Mouse (Mus musculus): Measurements from ENCODE around the gene Kcnk1.

Gene Kcnk1

DNA sequence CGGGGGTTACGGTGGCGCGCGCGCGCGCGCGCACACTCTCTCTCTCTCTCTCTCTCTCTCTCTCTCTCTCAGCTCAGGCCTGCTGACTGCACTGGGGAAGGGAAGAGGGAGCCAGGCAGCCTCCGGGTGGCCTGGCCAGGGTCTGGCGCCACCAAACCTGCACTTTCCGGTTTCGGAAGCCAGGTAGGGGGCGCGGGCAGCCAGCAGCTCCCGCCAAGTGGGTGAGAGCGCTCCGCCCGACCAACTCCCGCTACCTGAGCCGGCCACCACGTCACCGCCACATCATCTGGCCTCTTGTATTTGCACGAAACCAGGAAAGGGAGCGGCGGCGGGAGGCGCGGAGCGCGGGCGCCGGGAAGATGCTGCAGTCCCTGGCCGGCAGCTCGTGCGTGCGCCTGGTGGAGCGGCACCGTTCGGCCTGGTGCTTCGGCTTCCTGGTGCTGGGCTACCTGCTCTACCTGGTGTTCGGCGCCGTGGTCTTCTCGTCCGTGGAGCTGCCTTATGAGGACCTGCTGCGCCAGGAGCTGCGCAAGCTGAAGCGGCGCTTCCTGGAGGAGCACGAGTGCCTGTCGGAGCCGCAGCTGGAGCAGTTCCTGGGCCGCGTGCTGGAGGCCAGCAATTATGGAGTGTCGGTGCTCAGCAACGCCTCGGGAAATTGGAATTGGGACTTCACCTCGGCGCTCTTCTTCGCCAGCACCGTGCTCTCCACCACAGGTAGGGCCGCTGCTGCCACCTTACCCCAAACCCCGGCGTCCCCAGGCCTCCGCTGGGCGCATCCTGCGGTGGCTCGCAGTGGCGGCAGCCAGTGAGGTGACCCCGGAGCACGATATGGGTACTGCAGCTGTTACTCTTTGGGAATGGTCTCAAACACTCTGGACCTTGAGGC, at the start of gene Kcnk1:
Gene Kcnk1 (plus strand): TSS at position 70 of the 886 bp plus-strand sequence.
- in situ Hi-C loops (cut with MboI): no loop called here

DNA sequence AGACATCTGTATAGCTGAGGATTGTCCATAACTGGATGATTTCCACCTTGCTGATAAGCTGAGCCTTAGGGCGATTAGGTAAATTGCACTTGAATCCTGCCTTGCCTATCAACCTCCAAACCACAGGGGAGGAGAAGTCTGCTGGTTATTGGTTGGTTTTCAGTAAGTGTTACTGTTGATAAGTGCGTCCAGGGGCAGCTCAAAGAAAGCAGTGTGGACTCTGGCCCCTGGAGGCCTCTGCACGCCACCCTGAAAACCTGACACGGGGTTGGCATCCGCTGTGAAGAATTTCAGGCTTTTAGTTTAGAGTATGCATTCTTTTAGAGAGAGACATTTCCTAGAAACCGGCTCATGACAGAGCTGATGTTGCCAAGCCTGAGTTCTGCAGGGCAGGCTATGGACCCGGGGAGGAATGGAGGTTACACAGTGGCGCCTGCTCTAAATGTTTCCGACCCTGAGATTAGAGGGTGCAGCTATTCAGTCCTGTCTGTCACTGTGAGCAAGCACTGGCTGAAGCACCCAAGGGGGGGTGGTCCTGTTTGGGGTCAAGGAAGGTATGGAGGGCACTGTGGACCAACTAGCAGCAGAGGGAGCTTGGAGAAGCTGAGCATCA, 46.2 kb upstream of the Kcnk1 start:
- in situ Hi-C loops (cut with MboI): no loop called here

DNA sequence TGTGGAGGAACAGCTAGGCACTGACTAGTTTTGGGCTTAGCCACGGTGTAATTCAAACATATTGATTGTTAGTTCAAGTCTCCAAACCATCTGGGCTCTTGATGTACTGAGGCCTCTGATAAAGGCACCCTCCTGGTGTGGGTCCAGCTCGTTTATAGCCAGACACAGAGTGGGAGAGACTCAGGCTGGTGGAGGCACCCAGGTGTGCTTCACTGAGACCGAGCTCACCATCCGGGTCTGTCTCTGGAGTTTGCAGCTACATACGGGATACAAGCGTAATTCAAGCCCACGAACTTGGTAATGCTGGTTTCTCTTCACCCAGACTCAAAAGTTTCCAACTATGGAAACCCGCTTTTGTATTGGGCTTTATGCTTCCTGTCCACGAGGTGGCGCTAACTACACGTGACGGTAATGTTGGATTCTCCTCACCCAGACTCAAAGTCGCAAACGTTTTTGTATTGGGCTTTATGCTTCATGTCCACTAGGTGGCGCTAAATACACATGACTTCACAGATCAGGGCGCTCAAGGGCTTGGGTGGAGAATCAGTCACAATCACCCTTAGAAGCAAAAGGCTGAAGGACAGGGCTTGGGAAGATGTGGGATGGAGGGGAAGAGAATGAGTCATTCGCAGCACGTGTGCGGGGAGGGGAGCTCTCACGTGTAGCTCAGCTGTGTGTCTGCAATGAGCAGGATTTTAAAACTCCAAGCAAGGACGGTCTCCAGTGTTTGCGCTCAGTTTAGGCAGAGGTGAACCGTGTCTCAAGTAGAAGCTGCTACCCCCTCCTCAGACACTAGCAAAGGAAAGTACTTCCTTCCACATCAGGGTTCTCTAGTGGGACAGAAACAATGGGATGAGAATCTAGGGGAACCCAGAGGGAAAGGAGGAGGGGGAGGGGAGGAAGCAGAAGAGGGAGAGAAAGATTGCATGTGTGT, 44.7 kb upstream of the Kcnk1 start:
- in situ Hi-C loops (cut with MboI): no loop called here

DNA sequence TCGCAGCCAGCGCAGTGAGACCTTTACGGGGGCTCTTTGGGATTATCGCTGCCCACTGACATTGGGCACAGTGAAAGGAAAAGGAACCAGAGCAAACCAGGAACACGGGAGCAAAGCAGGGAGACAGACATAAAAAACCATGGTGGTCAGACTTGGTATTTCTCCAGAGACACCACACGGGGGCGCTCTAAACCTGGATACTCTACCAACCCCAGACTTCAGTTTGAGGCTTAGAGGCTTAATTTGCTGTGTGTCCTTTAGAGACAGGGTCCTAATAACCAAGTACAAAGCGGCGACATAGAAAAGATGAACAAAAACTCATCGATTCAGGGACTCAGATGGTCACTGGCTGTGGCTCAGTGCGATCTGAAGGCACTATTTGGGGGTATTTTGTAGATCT, 39.3 kb upstream of the Kcnk1 start:
- in situ Hi-C loops (cut with MboI): no loop called here

DNA sequence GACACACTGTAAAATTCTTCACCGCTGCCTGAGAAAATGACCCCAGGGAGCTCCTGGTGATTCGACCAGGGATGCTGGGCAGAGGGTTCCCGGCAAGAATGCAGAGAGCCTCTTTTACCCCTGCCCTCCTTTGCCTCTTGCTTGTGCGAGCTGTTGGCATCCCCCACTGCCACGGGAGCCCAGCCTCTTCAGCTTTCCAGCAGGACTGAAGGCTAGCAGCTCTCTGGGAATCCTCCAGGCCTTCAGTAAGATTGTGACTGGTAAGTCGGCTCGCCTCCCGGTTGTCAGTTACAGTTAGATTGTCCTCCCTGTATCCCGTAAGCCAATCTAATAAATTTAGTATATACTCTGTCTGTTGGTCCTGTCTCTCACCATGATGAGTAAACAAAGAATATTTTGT, 38.2 kb upstream of the Kcnk1 start:
- in situ Hi-C loops (cut with MboI): no loop called here

DNA sequence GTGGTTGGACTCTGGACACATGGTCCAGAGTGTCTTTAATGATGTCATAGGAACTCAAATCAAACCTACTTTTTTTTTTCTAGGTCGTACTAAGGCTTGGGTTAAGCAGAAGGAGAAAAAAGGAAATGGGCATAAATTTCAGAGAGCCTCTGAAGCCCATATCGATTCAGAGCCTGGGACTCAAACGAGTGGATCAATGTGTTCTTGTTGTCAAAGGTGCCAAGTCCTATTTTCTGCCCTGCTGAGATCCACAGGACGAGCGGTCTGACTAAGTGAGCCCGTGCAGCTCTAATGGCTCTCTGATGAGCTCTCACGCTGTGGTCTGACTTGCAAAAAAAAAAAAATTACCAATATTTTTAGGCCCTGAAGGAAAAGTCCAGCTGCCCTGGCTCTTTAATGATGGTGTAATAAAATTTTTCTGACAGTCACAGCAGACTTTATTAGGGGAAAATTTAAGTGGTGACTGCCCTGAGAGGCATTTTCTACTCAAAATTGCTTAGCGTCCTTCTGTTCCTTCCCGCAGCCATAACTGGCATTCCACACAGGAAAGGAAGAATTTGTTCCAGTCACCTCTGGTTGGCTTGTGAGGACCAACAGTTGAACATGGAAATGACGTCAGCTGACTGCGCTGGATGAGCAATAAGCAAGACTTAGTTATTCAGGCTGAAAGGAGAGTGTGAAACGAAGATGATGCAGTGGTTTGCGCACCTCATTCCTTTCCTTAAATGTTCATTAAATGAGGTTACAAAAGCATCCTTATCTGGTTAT, 37.6 kb upstream of the Kcnk1 start:
- in situ Hi-C loops (cut with MboI): no loop called here

DNA sequence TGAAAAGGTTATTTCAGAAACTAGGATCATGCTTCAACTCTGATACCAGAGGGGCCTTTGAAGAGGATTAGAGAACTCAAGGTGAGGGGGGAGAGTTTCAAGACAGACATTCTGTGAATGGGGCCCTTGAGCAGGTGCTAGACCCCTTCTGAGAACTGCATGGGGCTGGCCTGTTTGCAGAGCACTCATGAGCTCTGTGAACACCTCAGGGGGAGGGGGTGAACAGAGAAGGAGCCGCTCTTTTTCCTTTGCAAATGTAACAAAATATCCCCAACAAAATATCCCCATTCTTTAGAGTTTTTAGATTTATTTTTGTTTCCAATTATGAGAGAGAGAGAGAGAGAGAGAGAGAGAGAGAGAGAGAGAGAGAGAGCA, 37.0 kb upstream of the Kcnk1 start:
- in situ Hi-C loops (cut with MboI): no loop called here

DNA sequence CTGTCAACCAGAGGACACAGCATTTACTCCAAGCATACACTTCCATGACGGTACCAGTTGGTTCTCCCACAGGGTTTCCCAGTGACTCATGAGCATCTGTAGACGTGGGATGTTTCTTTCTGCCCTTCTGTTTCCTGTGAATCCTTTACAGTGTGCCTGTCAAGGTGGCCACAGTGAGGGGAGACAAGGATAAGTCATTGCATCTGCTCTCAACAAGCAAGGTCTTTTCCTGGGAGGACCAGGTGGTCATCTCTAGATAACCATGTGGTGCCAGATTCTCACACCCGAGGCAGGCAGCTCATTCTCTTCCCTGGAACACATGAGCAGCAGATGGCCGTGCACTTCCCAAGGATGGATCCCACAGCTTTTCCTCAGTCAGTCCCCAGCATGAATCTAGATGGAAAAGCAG, 35.6 kb upstream of the Kcnk1 start:
- in situ Hi-C loops (cut with MboI): no loop called here

DNA sequence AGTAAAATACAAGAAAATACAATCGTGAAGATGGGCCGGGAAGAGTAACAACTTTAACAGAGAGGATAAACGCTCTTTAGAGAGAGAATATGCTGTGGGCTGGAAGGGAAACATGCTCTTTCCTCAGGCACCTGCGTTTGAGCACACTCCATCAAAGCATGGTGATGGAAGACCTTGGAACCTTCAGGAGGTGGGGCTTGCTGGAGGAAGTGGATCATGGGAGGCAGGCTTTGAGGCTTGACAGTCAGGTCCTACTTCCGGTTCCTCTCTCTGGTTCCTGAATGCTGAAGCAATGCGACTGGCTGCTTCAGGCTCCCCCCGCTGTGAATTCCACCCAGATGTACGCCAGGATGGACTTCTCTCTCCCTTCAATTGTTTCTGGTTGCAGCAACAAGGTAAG, 34.9 kb upstream of the Kcnk1 start:
- in situ Hi-C loops (cut with MboI): no loop called here

DNA sequence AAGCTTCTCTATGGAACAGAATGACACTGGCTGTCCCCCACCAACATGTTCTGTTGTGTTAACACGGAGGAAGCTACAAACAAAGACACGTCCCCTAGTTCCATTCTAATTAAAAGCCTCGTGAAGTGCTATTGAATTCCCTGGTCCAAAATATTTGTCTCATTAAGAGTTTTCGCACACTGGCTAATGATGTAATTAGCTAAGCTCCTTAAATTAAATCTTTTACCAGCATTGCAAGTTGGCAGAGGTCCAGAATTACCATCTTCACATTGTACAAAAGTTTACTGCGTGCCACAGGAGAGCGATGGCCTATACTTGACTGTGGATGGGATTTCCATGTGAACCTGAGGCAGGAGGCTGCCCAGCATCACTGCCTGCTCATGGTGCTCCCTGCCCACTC, 33.2 kb upstream of the Kcnk1 start:
- in situ Hi-C loops (cut with MboI): no loop called here

DNA sequence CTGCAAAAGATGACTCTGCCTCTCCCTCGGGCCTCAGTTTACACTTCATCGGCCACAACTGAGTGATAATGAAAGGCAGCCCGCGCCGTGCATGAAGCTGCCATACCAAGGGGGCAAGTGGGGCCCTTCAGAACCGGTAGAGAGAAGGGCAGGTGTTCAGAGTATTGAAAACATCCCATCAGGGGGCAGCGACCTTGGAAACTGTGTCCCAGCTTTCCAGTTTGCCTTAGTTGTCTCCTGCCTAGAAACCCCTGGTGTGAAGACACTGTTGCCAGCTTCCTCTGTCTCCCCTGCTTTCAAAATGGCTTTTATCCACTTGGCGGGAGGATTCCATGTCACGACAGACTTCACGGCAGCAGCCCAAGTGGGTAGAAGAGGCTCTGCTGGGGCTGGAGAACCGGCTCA, 31.2 kb upstream of the Kcnk1 start:
- in situ Hi-C loops (cut with MboI): no loop called here

DNA sequence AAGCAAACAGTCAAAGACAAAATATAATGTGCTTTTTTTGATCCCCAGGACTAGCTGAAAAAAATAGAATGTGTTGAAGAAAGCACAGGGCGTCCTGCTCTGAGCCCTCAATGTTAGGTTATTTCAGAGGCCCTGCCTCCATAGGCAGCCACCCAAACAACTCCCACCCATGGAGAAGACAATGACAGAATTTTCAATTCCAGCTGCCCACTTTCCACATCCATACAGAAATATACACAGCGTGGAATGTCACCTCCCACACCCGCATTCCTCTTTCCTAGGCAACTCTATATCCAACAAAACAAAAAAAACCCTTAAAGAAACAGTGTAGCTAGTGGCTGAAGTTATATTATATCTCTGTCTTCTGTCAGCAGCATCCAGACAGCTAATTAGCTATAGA, 23.6 kb upstream of the Kcnk1 start:
- in situ Hi-C loops (cut with MboI): no loop called here

DNA sequence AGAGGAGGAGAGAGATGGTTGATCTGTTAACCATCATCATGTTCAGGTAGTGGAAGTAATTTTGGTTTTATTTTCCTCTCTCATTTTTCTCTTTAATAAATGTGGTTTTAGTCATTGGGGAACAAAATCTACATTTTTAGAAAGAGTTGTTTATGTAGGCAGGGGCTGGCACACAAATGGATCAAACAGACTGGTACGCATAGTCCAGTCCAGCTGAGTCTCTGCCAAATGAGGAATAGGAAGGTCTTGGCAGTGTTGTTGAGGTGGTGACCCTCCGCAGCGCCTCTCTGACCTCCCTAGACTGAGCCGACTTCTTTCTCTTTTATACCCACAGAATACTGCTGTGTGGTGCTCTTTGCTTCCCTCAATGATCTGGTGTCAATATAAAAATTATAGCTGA, 19.0 kb upstream of the Kcnk1 start:
- in situ Hi-C loops (cut with MboI): no loop called here

DNA sequence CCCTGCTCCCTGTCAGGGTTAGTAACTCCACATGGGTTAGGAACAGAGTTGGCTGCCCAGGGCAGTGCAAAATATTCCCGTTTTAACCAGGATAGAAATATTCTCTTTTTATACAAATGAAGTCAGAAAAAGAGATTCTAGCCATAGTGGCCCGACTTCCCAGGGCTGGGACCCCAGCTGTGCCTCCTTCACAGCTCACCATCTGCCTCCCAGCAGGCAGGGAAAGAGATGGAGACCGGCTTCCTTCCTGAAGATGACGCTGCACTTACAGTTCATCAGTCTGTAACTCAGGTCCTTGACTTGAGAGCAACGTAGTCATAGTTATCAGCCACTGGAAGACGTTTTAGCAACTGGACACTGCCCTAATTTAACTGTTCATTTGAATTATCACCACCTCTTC, 14.1 kb upstream of the Kcnk1 start:
- in situ Hi-C loops (cut with MboI): no loop called here

DNA sequence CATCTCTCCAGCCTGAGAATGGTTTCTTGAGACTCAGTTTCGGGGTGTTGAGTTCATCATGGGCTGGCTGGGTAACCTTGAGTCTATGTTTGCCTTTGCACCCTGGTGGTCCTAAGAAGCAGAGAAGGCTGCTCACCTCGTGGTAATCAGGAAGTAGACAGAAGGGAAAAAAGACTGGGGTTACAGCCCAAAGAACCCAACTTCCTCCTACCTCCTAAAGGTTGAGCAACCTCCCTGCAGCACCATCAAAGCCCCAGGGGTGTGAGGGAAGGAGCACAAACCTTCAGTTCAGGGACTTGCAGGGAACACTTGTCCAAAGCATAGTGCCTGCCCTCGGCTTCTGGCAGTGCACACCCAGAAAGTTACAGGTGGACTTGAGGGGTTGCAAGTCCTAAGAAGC, 11.5 kb upstream of the Kcnk1 start:
- in situ Hi-C loops (cut with MboI): no loop called here

DNA sequence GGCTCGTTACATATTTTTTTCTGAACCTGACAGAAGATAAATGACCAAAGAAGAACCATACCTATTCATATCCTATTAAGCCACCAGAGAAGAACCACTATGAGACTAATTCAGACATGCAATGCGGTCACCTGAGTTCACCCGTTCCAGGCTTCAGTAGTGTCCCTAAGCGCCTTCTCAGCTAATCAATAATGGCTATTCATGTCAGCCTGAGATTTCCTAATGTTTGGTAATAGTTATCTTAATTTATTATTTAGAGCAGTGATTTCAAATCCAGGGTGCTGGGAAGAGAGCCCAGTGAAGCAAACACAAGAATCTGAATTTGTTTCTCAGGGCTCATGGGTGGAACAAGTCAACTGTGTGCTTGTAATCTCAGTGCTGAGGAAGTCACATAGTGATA, 10.8 kb upstream of the Kcnk1 start:
- in situ Hi-C loops (cut with MboI): no loop called here

DNA sequence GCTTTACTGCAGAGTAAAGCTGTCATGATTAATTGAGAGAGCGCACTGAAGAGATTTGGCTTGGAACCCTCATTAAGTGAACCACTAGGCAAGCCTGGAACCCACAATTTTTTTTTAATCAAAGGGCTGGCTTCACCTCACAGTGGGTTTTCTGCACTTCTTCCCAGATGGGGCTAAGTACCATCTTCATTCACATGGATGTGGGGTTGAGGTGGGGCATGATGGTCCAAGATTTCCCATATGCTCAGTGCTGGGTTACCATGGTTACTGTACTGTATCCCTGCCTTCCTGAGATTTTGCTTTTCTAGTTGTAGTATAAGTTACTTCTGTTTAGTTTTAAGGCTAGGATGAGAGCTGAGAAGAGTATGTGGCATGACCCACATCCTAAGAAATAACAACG, 9.6 kb upstream of the Kcnk1 start:
- in situ Hi-C loops (cut with MboI): no loop called here

DNA sequence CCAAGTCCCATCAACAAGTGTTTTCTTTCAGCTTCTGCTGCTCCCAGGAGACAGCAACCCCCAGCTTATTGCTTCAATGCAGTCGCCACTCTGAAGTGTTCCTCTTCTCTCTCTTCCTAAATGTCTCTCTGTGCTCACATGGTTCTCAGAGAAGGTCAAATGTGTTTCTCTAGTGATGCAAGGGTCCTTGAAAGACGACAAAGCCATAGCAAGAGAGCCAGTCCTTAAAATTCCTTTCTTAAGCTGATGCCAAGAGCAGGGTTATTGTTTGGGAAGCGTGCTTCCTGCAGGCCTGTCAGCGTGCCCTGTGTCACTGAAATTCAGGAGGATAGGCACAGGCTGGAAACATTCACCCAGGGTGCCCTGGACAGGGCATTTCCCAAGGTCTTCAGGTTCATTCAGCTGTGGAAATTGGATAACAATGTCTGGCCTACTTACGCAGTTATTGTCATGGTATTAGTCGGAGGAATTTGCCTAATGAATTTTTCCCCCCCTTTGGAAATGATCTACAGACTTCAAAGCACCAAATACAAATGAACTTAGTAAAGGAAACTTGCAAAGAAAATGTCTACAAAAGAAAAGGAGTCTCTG, 7.9 kb upstream of the Kcnk1 start:
- in situ Hi-C loops (cut with MboI): no loop called here

DNA sequence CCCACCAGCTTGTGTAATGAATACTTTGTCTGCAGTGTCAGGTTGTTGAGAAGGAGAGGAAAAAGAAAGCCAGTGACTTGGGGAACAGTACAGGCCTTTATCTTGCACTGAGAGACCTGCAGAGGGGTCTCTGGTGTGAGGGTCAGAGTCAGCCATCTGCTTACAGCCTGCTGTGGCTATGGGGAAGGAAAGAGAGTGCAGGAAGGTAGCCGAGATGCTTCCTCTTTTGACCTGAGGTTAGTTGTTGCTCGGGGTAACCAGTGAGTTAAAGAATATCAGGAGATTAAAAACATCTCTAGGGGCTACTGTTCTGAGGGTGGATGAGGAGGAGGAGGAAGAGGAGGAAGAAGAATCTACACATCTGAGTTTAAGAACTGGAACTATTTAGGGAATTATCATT, 7.0 kb upstream of the Kcnk1 start:
- in situ Hi-C loops (cut with MboI): no loop called here

DNA sequence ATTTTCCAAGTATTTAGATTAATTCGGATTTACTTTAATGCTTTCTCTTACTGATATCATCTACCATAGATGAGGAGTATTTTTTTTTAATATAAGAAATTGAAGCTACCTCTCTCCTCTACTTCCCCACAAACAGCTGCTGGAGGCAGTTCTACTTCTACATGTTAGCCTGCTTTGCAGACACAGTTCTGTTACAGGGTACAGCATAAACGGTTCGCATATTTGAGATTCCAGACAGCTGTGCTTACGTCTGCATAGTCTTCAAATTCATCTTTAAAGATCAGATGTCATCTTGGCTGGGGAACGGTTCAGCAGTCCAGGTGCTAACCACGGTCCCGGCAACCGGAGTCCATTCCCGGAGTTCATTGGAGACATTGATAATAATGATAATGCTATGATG, 1.3 kb upstream of the Kcnk1 start:
- in situ Hi-C loops (cut with MboI): no loop called here

DNA sequence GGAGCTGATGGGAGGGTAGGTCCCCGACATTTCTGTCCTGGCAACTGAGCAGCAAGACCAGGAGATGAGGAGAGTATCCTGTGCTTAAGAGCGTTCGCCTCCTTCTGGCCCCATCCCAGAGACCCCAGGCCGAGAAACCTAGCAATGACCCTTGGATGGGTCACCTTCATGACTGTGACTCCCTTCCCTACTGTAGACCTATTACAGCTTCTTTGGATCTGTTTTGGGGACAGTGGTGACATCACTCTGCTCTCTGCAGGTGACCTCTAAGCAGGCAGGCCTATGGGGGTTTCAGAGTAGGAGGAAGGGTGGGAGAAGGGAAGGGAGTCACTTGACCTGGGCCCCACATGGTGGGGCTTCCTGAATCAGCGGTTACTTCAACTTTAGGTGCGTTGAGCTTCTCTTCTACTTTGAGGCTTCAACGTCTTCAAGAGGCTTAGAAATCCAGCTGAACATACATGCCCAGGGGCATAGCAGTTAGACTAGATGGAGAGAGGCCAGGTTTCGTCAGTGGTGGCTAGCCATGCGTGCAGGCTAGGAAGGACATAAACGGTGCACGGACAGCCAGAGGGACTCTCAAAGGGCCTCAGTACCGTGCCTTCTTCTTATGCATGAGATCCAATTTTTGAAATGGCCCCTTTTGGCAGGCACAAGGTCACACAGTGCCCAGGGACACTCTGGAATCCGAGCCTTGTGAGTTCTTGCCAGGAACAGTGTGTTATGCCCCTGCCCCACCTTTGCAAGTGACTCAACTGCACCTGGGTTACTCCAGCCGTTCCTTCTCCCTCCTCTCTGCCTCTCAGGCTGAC, 1.3 kb downstream of the Kcnk1 start:
- in situ Hi-C loops (cut with MboI): no loop called here
